ENCODE assay signal across 8 mouse cellular contexts in the genomic region with DNA sequence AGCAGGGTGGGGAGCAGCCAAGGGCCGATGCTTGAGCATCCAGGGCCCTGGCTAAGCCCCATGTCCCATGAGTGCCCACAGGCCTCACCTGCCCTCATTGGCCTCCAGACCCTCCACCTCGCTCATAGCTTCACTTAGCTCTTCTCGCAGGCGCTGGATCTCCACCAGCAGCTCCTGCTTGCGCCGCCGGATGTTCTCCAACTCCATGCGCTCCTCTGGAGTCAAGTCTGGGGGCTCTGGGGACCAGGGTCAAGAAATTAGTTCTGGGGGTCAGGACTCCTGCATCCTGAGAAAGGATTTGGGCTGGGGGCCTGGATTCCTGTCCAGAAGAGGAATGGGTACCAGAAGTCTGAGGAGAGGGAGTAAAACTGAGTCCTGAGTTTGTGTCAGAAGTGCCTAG. TPM values are rescaled to one million over a fixed set of nuclear protein-coding genes. Genes with fewer than 3 reads are reported as not detected.
DNase-seq lines count a peak whose midpoint lies in the region; ATAC-seq and TF ChIP-seq lines count a peak whose summit lies in the region.

No protein-coding gene starts in this region.

- H3K27me3 ChIP-seq in heart, embryonic 13.5 days (replicated peaks): no peaks in the 10 kb centered on the region
- H3K27me3 ChIP-seq in hindbrain, embryonic 13.5 days: no peaks in the 10 kb centered on the region
- no peaks in the 10 kb centered on the region for H3K27me3 ChIP-seq in midbrain, embryonic 12.5 days

- peak overlapping the region; percentile 100 for H3K9ac ChIP-seq in heart, embryonic 13.5 days
- H3K9ac ChIP-seq in hindbrain, embryonic 13.5 days: peak overlapping the region; percentile 99
- H3K9ac ChIP-seq in midbrain, embryonic 12.5 days (replicated peaks): peak overlapping the region; percentile 99

- no peak for DNase-seq in heart, postnatal 4 days
- no peak for DNase-seq in right cerebral cortex, adult 2 months (ENCODE audit: low spot score in 2 of 2)
- DNase-seq in embryo, embryonic 10.5 days (ENCODE audit: low spot score): no peak
- no peak for DNase-seq in thymus, postnatal 25 days

- TF ChIP-seq POLR2A in bone marrow macrophage, adult 2 months (IDR thresholded peaks at IDR 0.05; ENCODE audit: borderline replicate concordance, low read depth, low read length): no peak

- peak overlapping the region; percentile 100; the same call in 1 of the 2 replicates for H3K27ac ChIP-seq in heart, embryonic 13.5 days (replicated peaks)
- no peak overlapping the region for H3K27ac ChIP-seq in bone marrow macrophage, adult 2 months (ENCODE audit: insufficient read depth, low read depth, low read length)
- H3K27ac ChIP-seq in hindbrain, embryonic 13.5 days: peak overlapping the region; percentile 100
- peak overlapping the region; percentile 100; the same call in 1 of the 2 replicates for H3K27ac ChIP-seq in midbrain, embryonic 12.5 days (replicated peaks)

- no peak for TF ChIP-seq CTCF in bone marrow macrophage, adult 2 months (IDR thresholded peaks at IDR 0.05; ENCODE audit: low read depth, low read length)

- H3K4me3 ChIP-seq in heart, embryonic 13.5 days: peak overlapping the region; percentile 92
- H3K4me3 ChIP-seq in bone marrow macrophage, adult 2 months (ENCODE audit: insufficient read depth, low read length): peak overlapping the region; percentile 93
- peak overlapping the region; percentile 78 for H3K4me3 ChIP-seq in hindbrain, embryonic 13.5 days
- peak overlapping the region; percentile 90 for H3K4me3 ChIP-seq in midbrain, embryonic 12.5 days

- H3K36me3 ChIP-seq in heart, embryonic 13.5 days: peaks cover 51% of the 10 kb centered on the region
- H3K36me3 ChIP-seq in hindbrain, embryonic 13.5 days: peaks cover 50% of the 10 kb centered on the region
- peaks cover 50% of the 10 kb centered on the region for H3K36me3 ChIP-seq in midbrain, embryonic 12.5 days

- 80% methylated on average over 8 of the region's 8 CpGs for WGBS in heart, embryonic 13.5 days
- WGBS in hindbrain, embryonic 13.5 days: 89% methylated on average over 8 of the region's 8 CpGs
- WGBS in midbrain, embryonic 12.5 days: 84% methylated on average over 8 of the region's 8 CpGs

- peaks cover 39% of the 10 kb centered on the region for H3K4me1 ChIP-seq in heart, embryonic 13.5 days
- peaks cover 19% of the 10 kb centered on the region for H3K4me1 ChIP-seq in bone marrow macrophage, adult 2 months (ENCODE audit: control insufficient read depth, insufficient read depth, low read length)
- peaks cover 47% of the 10 kb centered on the region for H3K4me1 ChIP-seq in hindbrain, embryonic 13.5 days (replicated peaks)
- peaks cover 35% of the 10 kb centered on the region for H3K4me1 ChIP-seq in midbrain, embryonic 12.5 days

- peak overlapping the region; percentile 81 for H3K4me2 ChIP-seq in heart, embryonic 13.5 days
- H3K4me2 ChIP-seq in hindbrain, embryonic 13.5 days: peak overlapping the region; percentile 85
- H3K4me2 ChIP-seq in midbrain, embryonic 12.5 days (replicated peaks): peak overlapping the region; percentile 91

- no peaks in the 10 kb centered on the region for H3K9me3 ChIP-seq in heart, embryonic 13.5 days
- H3K9me3 ChIP-seq in hindbrain, embryonic 13.5 days: no peaks in the 10 kb centered on the region
- H3K9me3 ChIP-seq in midbrain, embryonic 12.5 days: no peaks in the 10 kb centered on the region

- no peak for ATAC-seq in heart, embryonic 13.5 days (ENCODE audit: extremely low read depth, insufficient number of reproducible peaks, low FRiP score, low TSS enrichment)
- no peak for ATAC-seq in hindbrain, embryonic 13.5 days (ENCODE audit: low FRiP score)
- ATAC-seq in midbrain, embryonic 12.5 days (ENCODE audit: low FRiP score, low read depth): no peak

RNA-seq across cellular contexts. Expression of a gene that starts 1.5 kb away (rescaled TPM):
- polyA plus RNA-seq in heart, embryonic 13.5 days (2015; fragmentation: Nextera tagmentation; extraction: Ambion mirVana): 90.1 and 103 TPM in 2 replicates
- 100 to 1,000 TPM; 105 to 107 TPM for total RNA-seq in heart, postnatal 4 days (2021)
- 63.7 and 68.8 TPM in 2 replicates for polyA plus RNA-seq in bone marrow macrophage, adult 2 months (2012; ENCODE audit: insufficient read depth, insufficient read length, missing spikeins)
- polyA plus RNA-seq in hindbrain, embryonic 13.5 days (2015; fragmentation: Nextera tagmentation; extraction: Ambion mirVana): 327 and 333 TPM in 2 replicates
- polyA plus RNA-seq in midbrain, embryonic 12.5 days (2016; fragmentation: Nextera tagmentation; extraction: Ambion mirVana): 288 and 293 TPM in 2 replicates

RNA-seq across cellular contexts. Expression of a gene that starts 11.7 kb away (rescaled TPM):
- 0.39 and 0.43 TPM in 2 replicates for polyA plus RNA-seq in heart, embryonic 13.5 days (2015; fragmentation: Nextera tagmentation; extraction: Ambion mirVana)
- total RNA-seq in heart, postnatal 4 days (2021): under 1 TPM; 0.34 to 0.38 TPM
- polyA plus RNA-seq in bone marrow macrophage, adult 2 months (2012; ENCODE audit: insufficient read depth, insufficient read length, missing spikeins): not detected in 2 replicates
- 0.50 and 0.81 TPM in 2 replicates for polyA plus RNA-seq in hindbrain, embryonic 13.5 days (2015; fragmentation: Nextera tagmentation; extraction: Ambion mirVana)
- 0.46 and 1.1 TPM in 2 replicates for polyA plus RNA-seq in midbrain, embryonic 12.5 days (2016; fragmentation: Nextera tagmentation; extraction: Ambion mirVana)

RNA-seq across cellular contexts. Expression of a gene that starts 17.8 kb away (rescaled TPM):
- 41.9 and 44.1 TPM in 2 replicates for polyA plus RNA-seq in heart, embryonic 13.5 days (2015; fragmentation: Nextera tagmentation; extraction: Ambion mirVana)
- total RNA-seq in heart, postnatal 4 days (2021): 10 to 100 TPM; 19.3 to 19.9 TPM
- 4.4 and 4.9 TPM in 2 replicates for polyA plus RNA-seq in bone marrow macrophage, adult 2 months (2012; ENCODE audit: insufficient read depth, insufficient read length, missing spikeins)
- 37.5 and 40.3 TPM in 2 replicates for polyA plus RNA-seq in hindbrain, embryonic 13.5 days (2015; fragmentation: Nextera tagmentation; extraction: Ambion mirVana)
- polyA plus RNA-seq in midbrain, embryonic 12.5 days (2016; fragmentation: Nextera tagmentation; extraction: Ambion mirVana): 50.1 and 50.2 TPM in 2 replicates

RNA-seq across cellular contexts. Expression of a gene that starts 28.5 kb away (rescaled TPM):
- polyA plus RNA-seq in heart, embryonic 13.5 days (2015; fragmentation: Nextera tagmentation; extraction: Ambion mirVana): 0.24 and 0.38 TPM in 2 replicates
- total RNA-seq in heart, postnatal 4 days (2021): not detected
- 1.5 TPM in 1 of 2 replicates, not detected in the other for polyA plus RNA-seq in bone marrow macrophage, adult 2 months (2012; ENCODE audit: insufficient read depth, insufficient read length, missing spikeins)
- polyA plus RNA-seq in hindbrain, embryonic 13.5 days (2015; fragmentation: Nextera tagmentation; extraction: Ambion mirVana): 5.2 and 5.3 TPM in 2 replicates
- 1.5 and 2.2 TPM in 2 replicates for polyA plus RNA-seq in midbrain, embryonic 12.5 days (2016; fragmentation: Nextera tagmentation; extraction: Ambion mirVana)

RNA-seq across cellular contexts. Expression of a gene that starts 29.4 kb away (rescaled TPM):
- polyA plus RNA-seq in heart, embryonic 13.5 days (2015; fragmentation: Nextera tagmentation; extraction: Ambion mirVana): 0.62 and 0.80 TPM in 2 replicates
- total RNA-seq in heart, postnatal 4 days (2021): under 1 TPM; 0.10 to 0.16 TPM
- 0.16 TPM in 1 of 2 replicates, not detected in the other for polyA plus RNA-seq in bone marrow macrophage, adult 2 months (2012; ENCODE audit: insufficient read depth, insufficient read length, missing spikeins)
- 21.1 and 22.8 TPM in 2 replicates for polyA plus RNA-seq in hindbrain, embryonic 13.5 days (2015; fragmentation: Nextera tagmentation; extraction: Ambion mirVana)
- polyA plus RNA-seq in midbrain, embryonic 12.5 days (2016; fragmentation: Nextera tagmentation; extraction: Ambion mirVana): 10.6 and 11.1 TPM in 2 replicates
